Mouse (Mus musculus) embryonic facial prominence, embryonic 12.5 days (tissue): ENCODE data around the gene Calu. TPM values are rescaled to one million over a fixed set of nuclear protein-coding genes. Genes with fewer than 3 reads are reported as not detected.
A peak's percentile ranks its signal among the peaks of the same experiment; 100 is the strongest.
"Not testable (repeated sequence)": the region's sequence is repeated elsewhere in the genome, so short reads cannot be mapped to it uniquely, and the experiment has no call there.

Experiments used
- ATAC-seq: fragments of 200-750 bp; cut with Nextera tagmentation; 2 replicates; pipeline ENCODE4 v1.8.0; 2017; ENCODE audit not compliant: insufficient number of reproducible peaks, insufficient read depth, low FRiP score, low TSS enrichment
- H3K27ac ChIP-seq: fragments of 300-500 bp; sonication (generic); 2 replicates; pipeline ENCODE4 v1.5.1; 2016; ENCODE audit warnings: mild to moderate bottlenecking
- H3K27me3 ChIP-seq: fragments of 300-500 bp; sonication (generic); 2 replicates; pipeline ENCODE4 v1.6.1; 2016; ENCODE audit warnings: mild to moderate bottlenecking, moderate library complexity
- H3K36me3 ChIP-seq: fragments of 300-500 bp; sonication (generic); 2 replicates; pipeline ENCODE4 v1.6.1; 2016; ENCODE audit warnings: mild to moderate bottlenecking
- H3K4me1 ChIP-seq: fragments of 300-500 bp; sonication (generic); 2 replicates; pipeline ENCODE4 v1.6.1; 2016
- H3K4me2 ChIP-seq: fragments of 300-500 bp; sonication (generic); replicated peaks from 2 replicates; pipeline ENCODE4 v1.6.1; 2016; ENCODE audit warnings: mild to moderate bottlenecking, moderate library complexity
- H3K4me3 ChIP-seq: fragments of 300-500 bp; sonication (generic); 2 replicates; pipeline ENCODE4 v1.5.1; 2016; ENCODE audit warnings: mild to moderate bottlenecking
- H3K9ac ChIP-seq: fragments of 300-500 bp; sonication (generic); 2 replicates; pipeline ENCODE4 v1.6.1; 2016; ENCODE audit warnings: mild to moderate bottlenecking, moderate library complexity
- H3K9me3 ChIP-seq: fragments of 300-500 bp; sonication (generic); 2 replicates; pipeline ENCODE4 v1.6.1; 2016; ENCODE audit warnings: mild to moderate bottlenecking, moderate library complexity
- WGBS: fragments of 180-500 bp; shearing (Covaris S2); methylation state at CpG from one replicate; pipeline ENCODE4 v1.1.7; 2016; 5-methylcytosine and 5-hydroxymethylcytosine counted together
- polyA plus RNA-seq: library from polyadenylated mRNA; unstranded; fragments of >200 nt; fragmentation: Nextera tagmentation; extraction: Ambion mirVana; gene quantifications from 2 replicates; pipeline ENCODE4 v1.2.1, GENCODE M21; 2016

Gene Calu
- polyA plus RNA-seq, 1 experiment from 2014 or later: 332 TPM

DNA sequence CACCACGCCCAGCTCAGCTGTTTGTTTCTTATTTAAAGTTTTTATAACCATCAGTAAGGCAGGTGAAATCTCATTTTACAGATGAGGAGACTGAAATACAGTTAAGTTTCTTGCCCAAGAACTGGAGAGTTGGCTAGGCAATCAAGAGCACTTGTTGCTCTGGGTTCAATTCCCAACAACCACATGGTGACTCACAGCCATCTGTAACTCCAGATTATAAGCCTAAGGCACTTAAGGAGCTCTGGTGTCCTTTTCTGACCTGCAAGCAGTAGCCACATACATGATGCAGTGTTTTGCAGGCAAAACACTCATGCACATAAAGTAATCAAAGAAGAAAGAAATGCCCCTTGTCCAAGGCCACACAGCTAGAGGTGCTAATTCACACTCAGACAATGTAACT lies 17.4 kb downstream of the Calu start:
- 94% methylated on average over 1 of the region's 1 CpGs for WGBS
- no peak for ATAC-seq
- 0 out of 2 replicates have a peak, but pooled peaks cover 5% of the 10 kb centered on the region for H3K4me1 ChIP-seq
- H3K27me3 ChIP-seq: no peaks in the 10 kb centered on the region
- H3K4me3 ChIP-seq: no peak overlapping the region
- H3K9me3 ChIP-seq: no peaks in the 10 kb centered on the region
- H3K4me2 ChIP-seq: no peak overlapping the region
- peaks cover 36% of the 10 kb centered on the region for H3K36me3 ChIP-seq
- H3K27ac ChIP-seq: no peak overlapping the region
- H3K9ac ChIP-seq: no peak overlapping the region

DNA sequence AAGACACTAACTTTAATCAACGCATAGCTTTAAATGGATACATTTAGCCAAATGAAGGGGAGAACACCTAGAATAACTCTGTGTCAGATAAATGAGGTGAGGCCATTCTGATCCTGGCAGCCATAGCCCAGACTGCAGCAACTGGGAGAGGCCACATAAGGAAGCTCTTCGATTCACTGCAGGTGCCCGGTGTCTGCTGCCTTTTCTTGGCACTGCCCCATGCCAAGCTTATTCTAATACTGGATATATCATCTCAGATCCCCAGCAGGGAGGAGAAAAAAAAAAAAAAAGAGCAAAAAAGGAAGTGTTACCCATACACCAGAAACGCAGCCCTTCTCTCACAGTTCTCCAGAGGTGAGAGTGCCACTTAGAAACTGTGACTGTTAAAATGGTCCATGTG lies 29.5 kb downstream of the Calu start:
- no peaks in the 10 kb centered on the region for H3K4me1 ChIP-seq
- H3K27me3 ChIP-seq: no peaks in the 10 kb centered on the region
- no peak overlapping the region for H3K4me2 ChIP-seq
- 96% methylated on average over 4 of the region's 4 CpGs for WGBS
- no peaks in the 10 kb centered on the region for H3K9me3 ChIP-seq
- no peak overlapping the region for H3K4me3 ChIP-seq
- no peak overlapping the region for H3K9ac ChIP-seq
- no peak overlapping the region for H3K27ac ChIP-seq
- ATAC-seq: no peak
- H3K36me3 ChIP-seq: peaks cover 67% of the 10 kb centered on the region

DNA sequence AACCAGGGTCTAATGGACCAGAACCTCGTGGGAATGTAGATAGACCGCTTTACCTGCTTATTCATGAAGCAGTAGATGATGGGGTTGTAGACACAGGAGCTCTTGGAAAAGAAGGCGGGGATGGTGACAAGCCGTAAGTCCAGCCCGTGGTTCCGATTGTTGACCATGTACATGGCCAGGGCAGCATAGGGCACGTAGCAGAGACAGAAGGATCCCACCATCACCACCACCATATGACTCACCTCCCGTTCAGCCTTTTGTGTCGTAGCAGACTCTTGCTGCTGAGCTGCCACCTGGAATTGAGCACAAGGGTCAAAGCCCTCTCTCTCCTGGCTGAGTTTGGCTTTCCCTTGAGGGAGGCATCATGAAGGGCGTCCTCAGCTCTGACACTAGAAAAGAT lies 30.8 kb downstream of the Calu start:
- H3K27ac ChIP-seq: no peak overlapping the region
- H3K4me3 ChIP-seq: no peak overlapping the region
- WGBS: 95% methylated on average over 10 of the region's 10 CpGs
- no peak overlapping the region for H3K9ac ChIP-seq
- H3K27me3 ChIP-seq: no peaks in the 10 kb centered on the region
- no peaks in the 10 kb centered on the region for H3K4me1 ChIP-seq
- no peak overlapping the region for H3K4me2 ChIP-seq
- H3K9me3 ChIP-seq: no peaks in the 10 kb centered on the region
- no peak for ATAC-seq
- peaks cover 54% of the 10 kb centered on the region for H3K36me3 ChIP-seq

DNA sequence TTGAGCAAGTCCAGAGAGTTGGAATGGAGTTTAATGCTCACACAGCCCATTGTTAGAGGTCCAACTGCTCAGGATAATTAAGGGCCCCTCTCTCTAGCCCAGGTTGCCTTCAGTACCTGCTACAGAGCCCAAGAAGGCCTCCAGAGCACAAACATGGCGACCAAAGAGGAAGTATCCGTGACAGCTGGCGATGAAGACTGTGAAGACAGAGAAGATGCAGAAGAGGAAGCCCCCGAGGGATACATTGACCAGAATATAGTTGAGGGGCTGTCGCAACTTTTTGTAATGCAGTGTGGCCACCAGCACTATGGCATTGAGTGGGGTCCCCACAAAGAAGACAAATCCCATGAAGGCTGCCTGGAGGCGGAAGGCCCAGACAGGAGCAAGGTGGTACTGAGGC lies 32.1 kb downstream of the Calu start:
- WGBS: 96% methylated on average over 6 of the region's 6 CpGs
- Histone ChIP-seq H3K9me3 (no peaks in the 10 kb centered on the region), H3K27me3 (no peaks in the 10 kb centered on the region), H3K4me2 (no peak overlapping the region), H3K4me3 (no peak overlapping the region), H3K4me1 (no peaks in the 10 kb centered on the region), H3K9ac (no peak overlapping the region), H3K36me3 (peaks cover 42% of the 10 kb centered on the region), H3K27ac (no peak overlapping the region)
- no peak for ATAC-seq

DNA sequence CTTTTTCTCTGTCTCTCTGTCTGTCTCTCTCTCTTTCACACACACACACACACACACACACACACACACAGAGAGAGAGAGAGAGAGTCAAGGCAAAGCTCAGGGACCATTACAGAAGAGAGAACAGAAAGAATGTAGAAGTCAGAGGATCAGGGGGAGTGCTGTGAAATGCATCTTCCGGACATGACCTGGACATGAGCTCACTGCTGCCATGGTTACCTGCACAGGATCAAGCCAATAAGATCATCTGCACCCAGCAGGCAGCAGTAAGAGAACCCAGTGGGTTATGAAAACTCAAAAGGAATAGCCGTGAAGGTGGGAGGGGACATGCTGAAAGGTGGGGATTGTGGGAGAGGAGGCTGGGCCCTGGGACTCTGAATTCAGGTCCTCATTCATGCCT lies 34.6 kb downstream of the Calu start:
- no peaks in the 10 kb centered on the region for H3K9me3 ChIP-seq
- no peak overlapping the region for H3K27ac ChIP-seq
- H3K4me3 ChIP-seq: no peak overlapping the region
- H3K27me3 ChIP-seq: no peaks in the 10 kb centered on the region
- 52% methylated on average over 2 of the region's 2 CpGs for WGBS
- peaks cover 11% of the 10 kb centered on the region for H3K4me1 ChIP-seq
- peaks cover 17% of the 10 kb centered on the region for H3K36me3 ChIP-seq
- ATAC-seq: no peak
- no peak overlapping the region for H3K9ac ChIP-seq
- no peak overlapping the region for H3K4me2 ChIP-seq

DNA sequence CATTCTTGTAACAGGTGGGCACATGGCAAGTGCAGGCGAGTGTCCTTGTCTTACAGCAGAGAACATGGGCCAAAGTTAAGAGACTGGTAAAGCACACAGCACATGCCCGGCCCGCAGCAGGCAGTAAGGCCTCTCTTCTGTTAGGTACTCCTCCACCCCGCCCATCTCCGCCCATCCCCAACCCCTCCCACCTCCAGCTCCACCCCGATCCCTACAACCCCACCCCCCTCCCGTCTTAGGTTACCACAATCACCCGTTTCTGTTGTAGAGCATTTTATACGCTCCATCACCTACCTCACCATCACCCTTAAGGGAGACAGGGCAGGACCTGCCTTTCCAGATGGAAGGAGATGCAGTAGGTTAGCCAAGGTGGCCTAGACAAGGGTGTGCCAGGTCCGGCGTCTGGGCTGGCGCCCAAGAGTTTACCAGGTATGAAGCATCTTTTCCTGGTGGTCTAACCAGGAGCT lies 40.2 kb downstream of the Calu start, which contains the start of gene Opn1sw:
Opn1sw (minus strand) TSS at position 417 of the 467 bp plus-strand sequence.
- H3K27ac ChIP-seq: no peak within 1 kb of the TSS
- ATAC-seq: no peak
- H3K27me3 ChIP-seq: 0 out of 2 replicates have a peak, but pooled peaks cover 4% of the 10 kb centered on the region
- H3K9ac ChIP-seq: peak within 1 kb of the TSS; percentile 19; the same call in 1 of the 2 replicates
- peak within 1 kb of the TSS; percentile 41 for H3K4me2 ChIP-seq
- peaks cover 17% of the 10 kb centered on the region for H3K4me1 ChIP-seq
- no peaks in the 10 kb centered on the region for H3K36me3 ChIP-seq
- H3K9me3 ChIP-seq: no peaks in the 10 kb centered on the region
- 4% methylated on average over 12 of the region's 12 CpGs for WGBS
- H3K4me3 ChIP-seq: peak within 1 kb of the TSS; percentile 27

DNA sequence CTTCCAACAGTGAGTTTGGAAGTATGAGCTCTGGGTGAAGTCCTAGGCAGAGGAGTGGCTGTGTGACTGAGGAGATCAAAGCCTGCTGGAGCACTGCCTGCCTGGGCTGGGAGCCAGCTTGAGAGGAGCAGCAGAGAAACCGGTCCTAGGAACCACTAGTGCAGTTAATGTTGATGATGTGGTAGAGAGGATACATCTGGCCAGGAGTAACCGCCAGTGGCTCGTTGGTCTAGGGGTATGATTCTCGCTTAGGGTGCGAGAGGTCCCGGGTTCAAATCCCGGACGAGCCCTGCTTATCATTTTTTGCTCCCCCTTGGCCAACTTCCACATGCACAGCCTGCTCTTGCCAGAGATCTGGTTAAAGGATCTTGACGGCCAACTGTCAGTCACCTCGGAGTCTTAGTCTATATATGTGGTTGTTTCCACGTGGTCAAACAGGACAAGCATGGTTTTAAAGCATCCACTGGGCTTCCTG lies 40.8 kb downstream of the Calu start:
- Histone ChIP-seq H3K4me1 (peaks cover 17% of the 10 kb centered on the region), H3K36me3 (no peaks in the 10 kb centered on the region), H3K9me3 (no peaks in the 10 kb centered on the region), H3K27ac (no peak overlapping the region), H3K27me3 (0 out of 2 replicates have a peak, but pooled peaks cover 4% of the 10 kb centered on the region), H3K4me2 (peak overlapping the region; percentile 41), H3K4me3 (peak overlapping the region; percentile 27), H3K9ac (no peak overlapping the region)
- ATAC-seq: peak; percentile 84
- 21% methylated on average over 11 of the region's 11 CpGs for WGBS

DNA sequence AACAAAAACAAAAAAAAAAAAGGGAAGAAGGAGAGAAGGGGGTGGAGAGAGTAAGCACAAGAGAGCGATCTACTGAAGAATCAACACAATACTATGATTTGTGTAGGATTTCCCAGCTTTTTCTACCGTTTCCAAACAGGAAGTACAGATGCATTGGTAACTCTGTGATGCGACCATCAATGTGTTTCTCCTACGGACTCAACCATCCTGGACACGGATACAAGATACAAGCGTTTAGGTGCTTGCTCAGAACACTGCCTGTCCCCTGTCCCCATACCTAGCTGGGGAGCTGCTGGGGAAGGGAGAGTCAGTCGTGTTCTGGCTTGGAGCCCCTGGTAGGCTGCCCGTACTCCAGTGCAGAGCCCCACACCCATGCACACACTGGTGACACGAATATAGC lies 41.6 kb downstream of the Calu start:
- ATAC-seq: no peak
- H3K9me3 ChIP-seq: no peaks in the 10 kb centered on the region
- no peak overlapping the region for H3K9ac ChIP-seq
- H3K36me3 ChIP-seq: no peaks in the 10 kb centered on the region
- H3K4me2 ChIP-seq: no peak overlapping the region
- H3K4me3 ChIP-seq: no peak overlapping the region
- peaks cover 17% of the 10 kb centered on the region for H3K4me1 ChIP-seq
- whole genome bisulfite sequencing: 48% methylated on average over 9 of the region's 9 CpGs
- peaks cover 8% of the 10 kb centered on the region for H3K27me3 ChIP-seq
- H3K27ac ChIP-seq: no peak overlapping the region

DNA sequence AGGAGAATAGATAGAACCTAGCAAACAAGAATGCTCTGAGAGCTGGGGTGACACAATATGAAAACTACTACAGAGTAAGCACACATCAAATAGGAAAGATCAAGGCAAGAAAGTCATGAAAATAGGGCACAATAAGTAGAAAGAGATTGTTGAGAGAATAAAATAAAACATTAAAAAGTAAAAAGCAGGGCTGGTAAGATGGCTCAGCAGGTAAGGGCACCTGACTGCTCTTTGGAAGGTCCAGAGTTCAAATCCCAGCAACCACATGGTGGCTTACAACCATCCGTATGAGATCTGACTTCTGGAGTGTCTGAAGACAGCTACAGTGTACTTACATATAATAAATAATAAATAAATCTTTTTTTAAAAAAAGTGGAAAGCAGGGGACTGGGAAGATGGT lies 42.6 kb downstream of the Calu start:
- H3K27me3 ChIP-seq: peaks cover 19% of the 10 kb centered on the region
- H3K4me3 ChIP-seq, H3K9me3 ChIP-seq, H3K36me3 ChIP-seq, H3K9ac ChIP-seq, H3K4me2 ChIP-seq, ATAC-seq, H3K27ac ChIP-seq: not testable (repeated sequence)
- peaks cover 18% of the 10 kb centered on the region for H3K4me1 ChIP-seq
- WGBS: 90% methylated on average over 1 of the region's 1 CpGs

DNA sequence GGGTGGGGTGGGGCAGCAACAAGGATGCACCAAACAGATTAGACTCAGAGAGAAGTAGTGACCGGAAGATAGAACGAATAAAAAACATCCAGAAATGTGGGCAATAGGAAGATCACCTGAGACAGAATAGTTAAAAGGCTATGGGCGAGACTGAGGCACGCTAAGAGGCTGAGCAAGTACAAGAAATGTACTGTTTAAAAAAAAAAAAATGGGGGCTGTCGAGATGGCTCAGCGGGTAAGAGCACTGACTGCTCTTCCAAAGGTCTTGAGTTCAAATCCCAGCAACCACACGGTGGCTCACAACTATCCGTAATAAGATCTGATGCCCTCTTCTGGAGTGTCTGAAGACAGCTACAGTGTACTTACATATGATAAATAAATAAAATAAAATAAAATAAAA lies 43.4 kb downstream of the Calu start:
- Histone ChIP-seq H3K4me1 (peaks cover 21% of the 10 kb centered on the region), H3K27me3 (peaks cover 21% of the 10 kb centered on the region)
- WGBS: 78% methylated on average over 8 of the region's 8 CpGs
- not testable (repeated sequence) for H3K9me3 ChIP-seq, H3K4me3 ChIP-seq, H3K9ac ChIP-seq, ATAC-seq, H3K36me3 ChIP-seq, H3K27ac ChIP-seq, H3K4me2 ChIP-seq

DNA sequence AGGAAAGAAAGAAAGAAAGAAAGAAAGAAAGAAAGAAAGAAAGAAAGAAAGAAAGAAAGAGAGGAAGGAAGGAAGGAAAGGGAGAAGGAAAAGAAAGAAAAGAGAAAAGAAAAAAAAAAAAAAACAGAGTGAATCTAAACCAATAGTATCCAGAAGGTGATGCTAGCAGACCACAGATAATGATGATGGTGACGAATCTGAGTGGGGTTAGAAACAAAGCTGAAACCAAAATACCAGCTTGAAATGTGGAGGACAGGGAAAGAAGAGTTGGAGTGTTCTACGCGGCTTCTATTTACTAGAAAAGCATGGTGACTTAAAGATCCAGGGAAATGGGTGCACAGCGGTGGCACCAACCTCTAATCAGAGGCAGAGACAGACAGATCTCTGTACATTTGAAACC lies 43.9 kb downstream of the Calu start:
- WGBS: 68% methylated on average over 4 of the region's 4 CpGs
- no peak overlapping the region for H3K27ac ChIP-seq
- no peaks in the 10 kb centered on the region for H3K36me3 ChIP-seq
- H3K4me3 ChIP-seq: no peak overlapping the region
- ATAC-seq: no peak
- no peak overlapping the region for H3K4me2 ChIP-seq
- H3K9me3 ChIP-seq: no peaks in the 10 kb centered on the region
- H3K4me1 ChIP-seq: peaks cover 16% of the 10 kb centered on the region
- H3K27me3 ChIP-seq: peaks cover 21% of the 10 kb centered on the region
- H3K9ac ChIP-seq: no peak overlapping the region

DNA sequence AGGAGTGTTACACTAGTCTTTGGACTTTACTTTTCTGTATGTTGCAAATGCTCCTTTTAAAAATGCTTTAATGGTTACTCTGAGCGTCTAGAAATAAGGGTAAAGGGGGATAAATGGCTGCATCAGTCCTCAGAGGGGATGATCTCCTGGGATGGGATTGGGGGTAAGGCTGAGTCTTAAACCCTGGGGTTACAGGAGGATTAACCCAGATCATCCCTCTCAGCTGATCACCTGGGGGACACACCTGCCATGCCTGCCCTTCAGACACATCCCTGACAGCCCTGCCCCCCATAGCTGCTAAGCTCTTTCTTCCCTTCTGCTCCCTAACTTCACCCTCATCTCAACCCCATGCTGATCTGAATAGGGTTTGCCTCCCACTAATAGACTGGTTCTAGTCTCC lies 46.4 kb downstream of the Calu start:
- Histone ChIP-seq H3K27me3 (peaks cover 21% of the 10 kb centered on the region), H3K9ac (no peak overlapping the region), H3K36me3 (no peaks in the 10 kb centered on the region), H3K4me3 (no peak overlapping the region), H3K4me1 (peaks cover 19% of the 10 kb centered on the region), H3K9me3 (no peaks in the 10 kb centered on the region), H3K27ac (no peak overlapping the region), H3K4me2 (no peak overlapping the region)
- 54% methylated on average over 1 of the region's 1 CpGs for WGBS
- no peak for ATAC-seq
